Mouse (Mus musculus) c-Kit-positive CD71-negative TER-119-negative erythroid progenitor cells, embryonic 14.5 days (primary cell): ENCODE results near the gene Haus3.

Experiments used
- DNase-seq: peaks from one replicate; pipeline ENCODE4 v3.0.0-alpha.2; 2013; ENCODE audit warnings: low read depth

The Haus3 gene

DNA sequence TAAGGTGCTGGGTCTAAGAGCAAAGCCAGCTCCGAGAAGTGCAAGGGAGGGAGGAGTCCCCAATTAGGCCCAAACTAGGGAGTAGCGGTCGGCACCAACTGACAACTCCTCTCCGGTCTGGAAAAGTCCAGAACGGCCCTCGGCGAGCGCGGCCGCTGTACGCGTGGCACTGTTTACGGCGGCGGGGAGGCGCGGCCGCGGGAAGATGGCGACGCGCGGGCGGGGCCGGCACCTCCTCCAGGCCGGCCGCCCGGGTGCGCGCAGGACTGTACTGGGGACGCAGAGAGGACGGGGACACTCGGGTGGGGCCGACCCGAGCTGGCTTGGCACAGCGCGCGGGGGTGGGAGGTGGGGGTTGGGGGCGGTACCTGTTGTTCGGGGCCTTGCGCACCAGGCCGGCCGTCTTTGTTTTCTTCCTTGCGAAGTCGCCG lies 17.6 kb upstream of the Haus3 start:
- no peak for DNase-seq

GRCm38 (mm10) chr5:34186391-34186790 lies 17.1 kb upstream of the Haus3 start:
- DNase-seq, result no peak

DNA sequence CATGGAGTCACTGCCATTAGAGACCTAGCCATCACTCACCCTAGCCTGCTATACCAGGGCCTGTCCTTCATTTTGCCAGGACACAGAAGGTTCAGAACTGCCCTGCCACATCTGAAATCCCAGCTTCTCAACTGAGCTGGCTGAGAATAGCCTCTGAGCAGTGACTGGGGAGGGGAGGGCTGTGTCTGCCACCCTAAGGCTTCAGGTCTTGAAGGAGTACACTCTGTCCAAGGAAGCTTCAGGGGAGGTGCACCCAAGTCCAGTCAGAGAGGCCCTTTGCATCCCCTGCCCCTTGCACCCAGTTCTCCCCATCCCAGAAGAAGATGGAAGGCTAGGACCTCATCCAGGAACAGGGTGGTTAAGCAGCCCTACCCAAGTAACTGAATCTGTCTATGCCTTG lies 16.5 kb upstream of the Haus3 start:
- DNase-seq, result no peak

- no peak for DNase-seq
Measured at GRCm38 (mm10) chr5:34185051-34185580, 15.8 kb upstream of the Haus3 start.

- DNase-seq, result no peak
Measured at GRCm38 (mm10) chr5:34183976-34184375, 14.6 kb upstream of the Haus3 start.

- DNase-seq, result no peak
Measured at GRCm38 (mm10) chr5:34183156-34183880, 14.0 kb upstream of the Haus3 start.

DNA sequence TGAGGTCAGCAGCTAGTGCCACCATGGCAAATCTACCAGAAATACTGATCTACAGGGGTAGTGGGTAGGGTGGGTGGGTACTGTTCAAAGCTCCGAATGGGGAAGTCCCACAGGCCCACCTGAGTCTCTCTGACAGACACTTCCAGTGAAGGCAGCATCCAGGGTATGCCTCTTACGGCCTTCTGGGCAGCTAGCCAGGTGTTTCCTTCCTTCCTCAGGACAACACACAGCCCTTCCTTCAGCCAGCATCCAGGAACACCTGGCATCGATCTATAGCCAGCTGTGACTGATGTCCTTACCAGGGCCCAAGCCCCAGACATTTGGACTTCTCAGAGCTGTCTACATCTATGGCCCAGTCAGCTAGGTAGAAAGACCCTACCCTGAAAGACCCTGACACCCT lies 13.2 kb upstream of the Haus3 start:
- DNase-seq, result no peak

DNA sequence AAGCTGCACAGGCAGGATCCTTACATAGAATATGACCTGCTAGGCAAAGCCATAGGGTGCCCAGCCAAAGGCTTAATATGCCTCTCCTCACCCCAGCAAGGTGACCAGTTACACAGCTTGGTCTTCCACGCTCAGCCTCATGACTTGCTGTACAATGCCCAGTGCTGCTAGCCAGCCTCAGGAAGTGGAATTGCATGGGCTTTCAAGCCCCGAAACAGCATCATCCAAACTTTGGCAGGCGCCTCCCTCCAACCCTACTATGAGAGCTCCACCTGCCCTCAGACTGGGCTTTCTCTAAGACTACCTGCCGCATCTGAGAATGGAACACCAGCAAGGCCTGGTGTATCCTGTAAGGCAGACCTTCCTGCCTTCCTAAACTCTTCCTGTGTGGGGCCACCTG lies 8.5 kb upstream of the Haus3 start:
- no peak for DNase-seq

GRCm38 (mm10) chr5:34177091-34177490 lies 7.8 kb upstream of the Haus3 start:
- no peak for DNase-seq

- no peak for DNase-seq
Measured at GRCm38 (mm10) chr5:34176691-34177090, 7.4 kb upstream of the Haus3 start.

DNA sequence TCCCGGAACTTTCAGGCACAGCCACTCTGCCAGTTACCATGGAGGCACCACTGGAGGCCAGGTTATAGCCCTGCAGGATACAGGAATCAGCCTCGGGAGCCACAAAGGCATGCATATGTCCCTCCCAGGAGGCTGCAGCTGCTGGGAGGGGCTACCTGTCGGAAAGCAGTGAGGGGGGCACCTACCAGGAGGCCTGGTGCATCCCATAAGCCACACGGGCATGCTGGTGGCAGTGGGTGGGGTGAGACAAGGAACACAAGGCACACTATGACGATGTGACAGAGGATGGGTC lies 6.0 kb upstream of the Haus3 start:
- DNase-seq, result no peak

- no peak for DNase-seq
Measured at GRCm38 (mm10) chr5:34174550-34175402, 5.4 kb upstream of the Haus3 start.

DNA sequence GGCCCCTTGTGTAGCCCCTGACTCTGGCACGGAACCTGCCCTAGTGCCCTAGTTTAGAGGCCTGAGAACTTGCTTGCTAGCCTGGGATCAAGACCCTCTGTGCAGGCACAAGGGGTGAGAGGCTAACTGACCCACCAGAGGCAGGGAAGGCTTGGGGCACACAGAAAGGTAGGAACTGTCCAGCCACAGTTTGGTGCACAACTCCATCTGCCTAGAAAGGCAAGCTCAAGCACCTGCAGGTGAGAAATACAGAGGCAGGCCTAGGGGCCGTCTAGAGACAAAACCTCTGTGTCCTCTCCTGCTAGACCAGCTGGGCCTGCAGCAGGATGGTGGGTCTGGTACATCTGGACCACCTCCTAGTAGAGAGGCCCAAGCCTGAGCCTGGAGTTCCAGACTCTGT lies 4.7 kb upstream of the Haus3 start:
- DNase-seq, result no peak

- DNase-seq, result no peak
Measured at GRCm38 (mm10) chr5:34170726-34171125, 1.4 kb upstream of the Haus3 start.

- DNase-seq, result no peak
Measured at GRCm38 (mm10) chr5:34169954-34170353, 627 bp upstream of the Haus3 start.

DNA sequence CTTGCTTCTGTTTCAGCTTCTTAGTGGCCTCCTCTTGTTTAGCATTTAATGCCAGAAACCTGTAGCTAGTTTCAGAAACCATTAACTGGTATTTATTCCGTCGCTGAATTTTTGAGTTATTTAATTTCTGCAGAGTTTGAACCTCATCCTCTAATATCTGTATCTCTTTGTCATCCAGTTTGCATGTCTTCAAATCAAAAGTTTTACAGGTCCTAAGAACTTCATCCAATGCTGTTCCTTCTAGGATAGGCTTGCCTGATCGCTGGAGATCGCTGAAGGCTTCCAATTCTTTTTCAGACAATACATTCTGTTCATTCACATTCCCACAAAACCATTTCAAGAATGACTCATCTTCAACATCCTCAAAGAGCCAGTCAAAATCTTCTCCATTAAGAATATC lies 1.5 kb downstream of the Haus3 start:
- DNase-seq, result no peak

GRCm38 (mm10) chr5:34165793-34166192 lies 3.5 kb downstream of the Haus3 start:
- DNase-seq, result no peak

GRCm38 (mm10) chr5:34148476-34148875 lies 20.9 kb downstream of the Haus3 start:
- DNase-seq, result no peak

- DNase-seq, result no peak
Measured at GRCm38 (mm10) chr5:34147554-34147953, 21.8 kb downstream of the Haus3 start.

GRCm38 (mm10) chr5:34139751-34140150 lies 29.6 kb downstream of the Haus3 start:
- DNase-seq, result peak; percentile 25

GRCm38 (mm10) chr5:34132731-34133130 lies 36.6 kb downstream of the Haus3 start:
- no peak for DNase-seq

GRCm38 (mm10) chr5:34124131-34124530 lies 45.2 kb downstream of the Haus3 start:
- DNase-seq, result no peak

DNA sequence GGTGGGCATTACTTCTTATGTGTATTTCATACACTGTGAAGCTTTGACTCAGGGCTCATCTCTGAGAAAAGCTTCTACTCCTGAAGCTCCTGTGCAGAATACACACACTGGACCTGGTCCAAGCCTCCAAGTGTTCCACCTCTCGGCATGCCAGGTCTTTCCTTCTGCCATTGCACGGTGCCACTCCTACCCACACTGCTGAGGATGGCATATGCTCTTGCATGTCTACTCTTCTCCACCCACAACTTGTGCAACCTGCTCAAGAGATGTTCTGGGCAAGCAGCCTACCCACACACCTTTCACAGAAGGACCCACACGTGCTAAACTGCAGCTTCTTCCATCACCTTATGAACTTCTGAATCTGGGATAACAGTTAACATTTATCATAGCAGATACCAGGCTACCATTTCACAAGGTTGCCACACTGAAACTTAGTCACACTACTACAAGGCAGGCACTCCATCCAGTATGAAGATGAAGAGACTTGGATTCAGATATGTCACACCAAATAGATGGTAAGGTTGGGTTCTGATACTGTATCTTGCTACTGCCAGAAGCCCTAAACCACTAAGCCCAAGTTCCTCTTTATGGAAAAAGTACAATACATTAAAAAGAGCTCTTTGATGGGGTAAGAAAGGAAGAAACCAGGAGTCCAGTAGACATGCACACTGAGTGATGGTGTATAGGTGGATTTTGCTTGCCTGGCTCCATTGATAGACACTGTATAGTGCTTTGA lies 50.0 kb downstream of the Haus3 start:
- DNase-seq, result no peak
